Mouse (Mus musculus) megakaryocyte-erythroid progenitor cell, adult 5-6 weeks (primary cell): ENCODE data around the gene Psmb4. TPM values are rescaled to one million over a fixed set of nuclear protein-coding genes. Genes with fewer than 3 reads are reported as not detected.

ENCODE experiments used
- total RNA-seq, 2 experiments: library from RNA; stranded (forward) in 1 of 2; stranded (reverse) in 1 of 2; fragments of 200-1000, 215-1000 nt in 1 of 2; fragments of >200 nt in 1 of 2; fragmentation: Nextera tagmentation in 1 of 2; gene quantifications; 2 replicates each; pipeline ENCODE4 v1.2.3; 2014 to 2017

Gene Psmb4
- total RNA-seq, 2 experiments from 2014 or later: 212 to 467 TPM

Other genes with a start within 250 kb of the Psmb4 start
- gene Gm10972, start 243.8 kb downstream of the Psmb4 start, total RNA-seq (2014; fragmentation: Nextera tagmentation): not detected in 2 replicates
- gene Gm10972, start 243.8 kb downstream of the Psmb4 start, total RNA-seq (2017): not detected in 2 replicates
- gene Tuft1, start 228.1 kb downstream of the Psmb4 start, total RNA-seq (2014; fragmentation: Nextera tagmentation): 6.6 and 6.7 TPM in 2 replicates
- gene Tuft1, start 228.1 kb downstream of the Psmb4 start, total RNA-seq (2017): 7.4 and 10.4 TPM in 2 replicates
- 0.74 and 7.0 TPM in 2 replicates for gene Selenbp2, start 193.4 kb downstream of the Psmb4 start, total RNA-seq (2014; fragmentation: Nextera tagmentation)
- gene Selenbp2, start 193.4 kb downstream of the Psmb4 start, total RNA-seq (2017): 1.1 TPM in 1 of 2 replicates, not detected in the other
- gene Cgn, start 100.5 kb downstream of the Psmb4 start, total RNA-seq (2014; fragmentation: Nextera tagmentation): 0.30 and 0.42 TPM in 2 replicates
- not detected in 2 replicates for gene Cgn, start 100.5 kb downstream of the Psmb4 start, total RNA-seq (2017)
- 49.6 and 59.1 TPM in 2 replicates for gene Pogz, start 49.4 kb downstream of the Psmb4 start, total RNA-seq (2014; fragmentation: Nextera tagmentation)
- 12.5 and 18.7 TPM in 2 replicates for gene Pogz, start 49.4 kb downstream of the Psmb4 start, total RNA-seq (2017)
- 128 and 136 TPM in 2 replicates for gene Selenbp1, start 46.1 kb upstream of the Psmb4 start, total RNA-seq (2014; fragmentation: Nextera tagmentation)
- 100 and 113 TPM in 2 replicates for gene Selenbp1, start 46.1 kb upstream of the Psmb4 start, total RNA-seq (2017)
- 21.3 and 21.4 TPM in 2 replicates for gene Rfx5, start 67.1 kb upstream of the Psmb4 start, total RNA-seq (2014; fragmentation: Nextera tagmentation)
- 15.1 and 19.0 TPM in 2 replicates for gene Rfx5, start 67.1 kb upstream of the Psmb4 start, total RNA-seq (2017)
- 24.9 and 35.5 TPM in 2 replicates for gene Pi4kb, start 87.8 kb upstream of the Psmb4 start, total RNA-seq (2014; fragmentation: Nextera tagmentation)
- 22.7 and 27.9 TPM in 2 replicates for gene Pi4kb, start 87.8 kb upstream of the Psmb4 start, total RNA-seq (2017)
- gene Zfp687, start 128.5 kb upstream of the Psmb4 start, total RNA-seq (2014; fragmentation: Nextera tagmentation): 16.8 and 25.9 TPM in 2 replicates
- 13.0 and 42.4 TPM in 2 replicates for gene Zfp687, start 128.5 kb upstream of the Psmb4 start, total RNA-seq (2017)
- gene Psmd4, start 155.7 kb upstream of the Psmb4 start, total RNA-seq (2014; fragmentation: Nextera tagmentation): 190 and 212 TPM in 2 replicates
- 336 and 456 TPM in 2 replicates for gene Psmd4, start 155.7 kb upstream of the Psmb4 start, total RNA-seq (2017)
- gene Pip5k1a, start 220.0 kb upstream of the Psmb4 start, total RNA-seq (2014; fragmentation: Nextera tagmentation): 28.8 and 29.3 TPM in 2 replicates
- gene Pip5k1a, start 220.0 kb upstream of the Psmb4 start, total RNA-seq (2017): 20.5 and 23.8 TPM in 2 replicates
- 62.9 and 64.1 TPM in 2 replicates for gene Vps72, start 224.1 kb upstream of the Psmb4 start, total RNA-seq (2014; fragmentation: Nextera tagmentation)
- 105 and 121 TPM in 2 replicates for gene Vps72, start 224.1 kb upstream of the Psmb4 start, total RNA-seq (2017)
- 2.4 and 5.1 TPM in 2 replicates for gene Tmod4, start 237.5 kb upstream of the Psmb4 start, total RNA-seq (2014; fragmentation: Nextera tagmentation)
- gene Tmod4, start 237.5 kb upstream of the Psmb4 start, total RNA-seq (2017): 0.99 and 2.9 TPM in 2 replicates
- gene Scnm1, start 247.1 kb upstream of the Psmb4 start, total RNA-seq (2014; fragmentation: Nextera tagmentation): 59.1 and 86.0 TPM in 2 replicates
- 94.4 and 114 TPM in 2 replicates for gene Scnm1, start 247.1 kb upstream of the Psmb4 start, total RNA-seq (2017)
- 5.4 and 6.9 TPM in 2 replicates for gene Lysmd1, start 247.1 kb upstream of the Psmb4 start, total RNA-seq (2014; fragmentation: Nextera tagmentation)
- gene Lysmd1, start 247.1 kb upstream of the Psmb4 start, total RNA-seq (2017): 6.2 and 7.2 TPM in 2 replicates